Mouse (Mus musculus) retina, adult 2 months (tissue): ENCODE measurements around the gene Gm11938.

Experiments used
- DNase-seq: peaks from one replicate; pipeline ENCODE4 v3.0.0-alpha.2; 2012; ENCODE audit warnings: low read depth, low spot score

The Gm11938 gene

GRCm38 (mm10) chr11:99574106-99574505 lies 29.0 kb downstream of the Gm11938 start:
- peak; percentile 20 for DNase-seq

GRCm38 (mm10) chr11:99573164-99573563 lies 29.9 kb downstream of the Gm11938 start:
- no peak for DNase-seq

- no peak for DNase-seq
These were observed 36.6 kb downstream of the Gm11938 start, which contains the start of gene Krtap3-1 for GRCm38 (mm10) chr11:99566530-99566929. TSS of gene Krtap3-1 (minus strand) at chr11:99566630.

GRCm38 (mm10) chr11:99562580-99562979 lies 40.5 kb downstream of the Gm11938 start:
- no peak for DNase-seq

- DNase-seq = no peak
These were observed 43.7 kb downstream of the Gm11938 start, which contains the start of gene Gm11939 for GRCm38 (mm10) chr11:99559366-99559765. TSS of gene Gm11939 (minus strand) at chr11:99559466.

GRCm38 (mm10) chr11:99557976-99558745 lies 44.9 kb downstream of the Gm11938 start:
- DNase-seq = no peak

GRCm38 (mm10) chr11:99556753-99557152 lies 46.4 kb downstream of the Gm11938 start, which contains the start of gene Krtap3-2:
TSS of gene Krtap3-2 (minus strand) at chr11:99556853.
- DNase-seq = no peak

GRCm38 (mm10) chr11:99556195-99556594 lies 46.9 kb downstream of the Gm11938 start:
- no peak for DNase-seq
